Mouse (Mus musculus): Measurements from ENCODE around the gene Srarp. TPM values are rescaled to one million over a fixed set of nuclear protein-coding genes. Genes with fewer than 3 reads are reported as not detected.

Gene Srarp
- total RNA-seq, 2 experiments from 2014 or later = 0.92 to 1.6 TPM

- peak; percentile 75 for DNase-seq
- Histone ChIP-seq H3K4me3 (no peak overlapping the region), H3K27ac (peak overlapping the region; percentile 78)
- no peak for TF ChIP-seq CTCF (IDR thresholded peaks at IDR 0.05)
- intact Hi-C loops (cut with DNase I) = loop anchor here (5.0 kb wide), 1 partner anchor 83 kb away; the partner anchor contains the start of gene Spen
These were observed 18.9 kb upstream of the Srarp start for GRCm38 (mm10) chr4:141454581-141455350.

GRCm38 (mm10) chr4:141451916-141452450, 16.1 kb upstream of the Srarp start:
- Histone ChIP-seq H3K27ac (peak overlapping the region; percentile 62; the same call in 1 of the 2 replicates), H3K4me3 (no peak overlapping the region)
- intact Hi-C loops (cut with DNase I) = no loop called here
- DNase-seq = no peak
- TF ChIP-seq CTCF (IDR thresholded peaks at IDR 0.05) = no peak

GRCm38 (mm10) chr4:141451251-141451650, 15.3 kb upstream of the Srarp start:
- no peak for TF ChIP-seq CTCF (IDR thresholded peaks at IDR 0.05)
- intact Hi-C loops (cut with DNase I) = no loop called here
- Histone ChIP-seq H3K27ac (peak overlapping the region; percentile 12; the same call in 1 of the 2 replicates), H3K4me3 (no peak overlapping the region)
- DNase-seq = no peak

- no peak for DNase-seq
- TF ChIP-seq CTCF (IDR thresholded peaks at IDR 0.05) = no peak
- H3K4me3 ChIP-seq = no peak overlapping the region
- intact Hi-C loops (cut with DNase I) = no loop called here
- H3K27ac ChIP-seq = peak overlapping the region; percentile 25; the same call in 1 of the 2 replicates
These were observed 10.3 kb upstream of the Srarp start for GRCm38 (mm10) chr4:141446211-141446610.

- no peak for TF ChIP-seq CTCF (IDR thresholded peaks at IDR 0.05)
- DNase-seq = peak; percentile 15
- intact Hi-C loops (cut with DNase I) = no loop called here
- Histone ChIP-seq H3K27ac (peak overlapping the region; percentile 87), H3K4me3 (peak overlapping the region; percentile 95)
These were observed 9.4 kb upstream of the Srarp start for GRCm38 (mm10) chr4:141445328-141445720.

GRCm38 (mm10) chr4:141444451-141445327, 8.8 kb upstream of the Srarp start, which contains the start of gene Zbtb17:
Gene Zbtb17, plus strand, starts transcription at chr4:141444654.
- peak within 1 kb of the TSS; percentile 87 for H3K27ac ChIP-seq
- intact Hi-C loops (cut with DNase I) = no loop called here

GRCm38 (mm10) chr4:141443641-141444429, 7.9 kb upstream of the Srarp start:
- DNase-seq = peak; percentile 31
- intact Hi-C loops (cut with DNase I) = no loop called here
- Histone ChIP-seq H3K4me3 (peak overlapping the region; percentile 95), H3K27ac (peak overlapping the region; percentile 87)
- no peak for TF ChIP-seq CTCF (IDR thresholded peaks at IDR 0.05)

More at GRCm38 (mm10) chr4:141444451-141445327, 8.8 kb upstream of the Srarp start, which contains the start of gene Zbtb17:
- no peak for TF ChIP-seq CTCF (IDR thresholded peaks at IDR 0.05)
- DNase-seq = peak; percentile 95
- peak within 1 kb of the TSS; percentile 95 for H3K4me3 ChIP-seq

- TF ChIP-seq CTCF (IDR thresholded peaks at IDR 0.05) = no peak
- H3K27ac ChIP-seq = no peak overlapping the region
- H3K4me3 ChIP-seq = no peak overlapping the region
- intact Hi-C loops (cut with DNase I) = no loop called here
- no peak for DNase-seq
These were observed 5.0 kb upstream of the Srarp start for GRCm38 (mm10) chr4:141440877-141441276.

- no peak overlapping the region for H3K4me3 ChIP-seq
- peak overlapping the region; percentile 79 for H3K27ac ChIP-seq
- intact Hi-C loops (cut with DNase I) = no loop called here
- TF ChIP-seq CTCF (IDR thresholded peaks at IDR 0.05) = no peak
- DNase-seq = no peak
These were observed 3.3 kb upstream of the Srarp start for GRCm38 (mm10) chr4:141439083-141439803.

- no peak for DNase-seq
- Histone ChIP-seq H3K27ac (no peak overlapping the region), H3K4me3 (no peak overlapping the region)
- intact Hi-C loops (cut with DNase I) = loop anchor here (5.0 kb wide), 1 partner anchor 74 kb away; no protein-coding TSS in a partner anchor
- TF ChIP-seq CTCF (IDR thresholded peaks at IDR 0.05) = no peak
These were observed 2.7 kb downstream of the Srarp start for GRCm38 (mm10) chr4:141433191-141433590.

- no peak for TF ChIP-seq CTCF (IDR thresholded peaks at IDR 0.05)
- Histone ChIP-seq H3K4me3 (no peak overlapping the region), H3K27ac (no peak overlapping the region; the same call in 1 of the 2 replicates)
- no peak for DNase-seq
- intact Hi-C loops (cut with DNase I) = loop anchor here (5.0 kb wide), 1 partner anchor 75 kb away; no protein-coding TSS in a partner anchor
These were observed 3.2 kb downstream of the Srarp start for GRCm38 (mm10) chr4:141432666-141433065.

Measured in gastrocnemius, adult 2 months (tissue).